Mouse (Mus musculus) thymus, adult 2 months (tissue): Measurements from ENCODE around the gene Gpr156.

Experiments used
- CTCF ChIP-seq: fragments of 200-500 bp; IDR thresholded peaks from 2 replicates; pipeline ENCODE4 v1.5.1; 2012; ENCODE audit warnings: mild to moderate bottlenecking, control low read depth, low read length, moderate library complexity, borderline replicate concordance; ENCODE audit not compliant: control insufficient read depth, poor library complexity, insufficient read depth; ENCODE audit errors: extremely low read depth
- POLR2A ChIP-seq: fragments of 200-500 bp; IDR thresholded peaks from 2 replicates; pipeline ENCODE4 v1.6.1; 2012; ENCODE audit warnings: mild to moderate bottlenecking, low read length, control low read depth, moderate library complexity; ENCODE audit not compliant: control insufficient read depth, poor library complexity, insufficient read depth; ENCODE audit errors: extremely low read depth

GRCm38 (mm10) chr16:37916138-37916817 is at the start of gene Gpr156:
- TF ChIP-seq CTCF (no peak), POLR2A (no peak)
